Mouse (Mus musculus): ENCODE measurements at regions not wholly inside any gene's neighbourhood (a gene's known extent, or its start where the extent isn't known, plus 50 kb on each side); places are given as distances from the start of the nearest gene placed in this dataset.

- TF ChIP-seq CTCF (IDR thresholded peaks at IDR 0.05), result no peak
- Histone ChIP-seq H3K4me1 (ENCODE audit: insufficient read depth, low read length) (no peaks in the 10 kb centered on the region), H3K27me3 (ENCODE audit: insufficient read depth, low read length) (no peaks in the 10 kb centered on the region), H3K9me3 (ENCODE audit: low read length) (no peaks in the 10 kb centered on the region), H3K9ac (replicated peaks; ENCODE audit: low read length, poor library complexity, severe bottlenecking) (no peak overlapping the region), H3K27ac (ENCODE audit: low read depth, low read length) (no peak overlapping the region), H3K36me3 (ENCODE audit: insufficient read depth, low read length) (no peaks in the 10 kb centered on the region), H3K4me3 (ENCODE audit: low read depth, low read length) (no peak overlapping the region), H3K4me2 (ENCODE audit: low read depth, low read length, poor library complexity, severe bottlenecking) (no peak overlapping the region)
- 82% methylated on average over 5 of the region's 5 CpGs for WGBS
- no peak for DNase-seq (ENCODE audit: low spot score)
- ATAC-seq (ENCODE audit: low FRiP score), result no peak
These were observed 93.5 kb upstream of the Mycn start for GRCm38 (mm10) chr12:13035108-13035741.

DNA sequence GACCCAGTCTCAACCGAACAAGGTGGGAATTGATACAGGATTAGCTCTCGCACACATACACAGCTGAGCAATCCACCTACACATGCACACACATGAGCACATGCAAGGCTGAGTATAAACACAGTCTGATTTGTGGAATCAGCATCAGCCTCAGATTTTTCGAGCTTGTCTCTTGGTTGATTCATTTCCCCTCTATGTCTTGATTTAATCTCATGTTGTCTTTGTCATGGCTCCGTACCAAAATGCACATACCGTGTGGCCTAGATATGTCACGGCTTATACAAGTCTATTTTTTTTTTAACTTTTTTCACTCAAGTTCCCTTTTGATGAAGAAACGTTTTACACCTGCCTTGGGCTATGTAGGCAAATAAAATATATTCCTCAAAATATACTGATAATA lies 88.6 kb upstream of the Mycn start:
- Histone ChIP-seq H3K36me3 (ENCODE audit: insufficient read depth, low read length) (no peaks in the 10 kb centered on the region), H3K9me3 (ENCODE audit: low read length) (no peaks in the 10 kb centered on the region), H3K4me1 (ENCODE audit: insufficient read depth, low read length) (0 out of 2 replicates have a peak, but pooled peaks cover 3% of the 10 kb centered on the region), H3K4me2 (ENCODE audit: low read depth, low read length, poor library complexity, severe bottlenecking) (no peak overlapping the region), H3K4me3 (ENCODE audit: low read depth, low read length) (no peak overlapping the region), H3K27ac (ENCODE audit: low read depth, low read length) (no peak overlapping the region), H3K9ac (replicated peaks; ENCODE audit: low read length, poor library complexity, severe bottlenecking) (no peak overlapping the region), H3K27me3 (ENCODE audit: insufficient read depth, low read length) (no peaks in the 10 kb centered on the region)
- ATAC-seq (ENCODE audit: low FRiP score) (no peak), DNase-seq (ENCODE audit: low spot score) (no peak)
- no peak for TF ChIP-seq CTCF (IDR thresholded peaks at IDR 0.05)
- WGBS, result 66% methylated on average over 7 of the region's 7 CpGs

DNA sequence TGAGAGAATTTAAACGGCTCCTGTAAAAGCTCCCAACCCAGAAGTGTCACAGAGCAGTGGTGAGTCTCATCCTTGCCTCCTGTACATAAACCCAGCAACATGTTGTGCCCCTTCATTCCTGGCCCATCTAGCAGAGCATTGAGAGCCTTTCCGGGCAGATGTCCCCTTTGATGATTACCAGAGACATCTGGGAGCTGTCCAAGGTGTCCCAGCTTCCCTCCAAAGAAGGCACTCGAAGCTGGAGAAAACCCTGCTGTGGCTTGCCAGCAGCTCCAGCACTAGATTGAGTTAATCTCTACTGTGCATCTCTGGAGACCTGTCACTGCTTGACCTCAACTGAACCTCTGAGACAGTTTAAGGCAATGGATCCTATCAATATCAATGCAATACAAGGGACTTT lies 86.4 kb upstream of the Mycn start:
- no peak overlapping the region for H3K9ac ChIP-seq (replicated peaks; ENCODE audit: low read length, poor library complexity, severe bottlenecking)
- peaks cover 9% of the 10 kb centered on the region; the same call in 1 of the 2 replicates for H3K4me1 ChIP-seq (ENCODE audit: insufficient read depth, low read length)
- H3K36me3 ChIP-seq (ENCODE audit: insufficient read depth, low read length), result no peaks in the 10 kb centered on the region
- H3K9me3 ChIP-seq (ENCODE audit: low read length), result no peaks in the 10 kb centered on the region
- WGBS, result 48% methylated on average over 3 of the region's 3 CpGs
- no peak overlapping the region for H3K4me2 ChIP-seq (ENCODE audit: low read depth, low read length, poor library complexity, severe bottlenecking)
- H3K27me3 ChIP-seq (ENCODE audit: insufficient read depth, low read length), result no peaks in the 10 kb centered on the region
- no peak for DNase-seq (ENCODE audit: low spot score)
- no peak for TF ChIP-seq CTCF (IDR thresholded peaks at IDR 0.05)
- no peak overlapping the region for H3K4me3 ChIP-seq (ENCODE audit: low read depth, low read length)
- no peak for ATAC-seq (ENCODE audit: low FRiP score)
- no peak overlapping the region for H3K27ac ChIP-seq (ENCODE audit: low read depth, low read length)

GRCm38 (mm10) chr12:13026041-13026580 lies 84.4 kb upstream of the Mycn start:
- DNase-seq (ENCODE audit: low spot score) (peak; percentile 80), ATAC-seq (ENCODE audit: low FRiP score) (no peak; the same call in 1 of the 2 replicates)
- H3K9ac ChIP-seq (replicated peaks; ENCODE audit: low read length, poor library complexity, severe bottlenecking), result no peak overlapping the region; the same call in 1 of the 2 replicates
- TF ChIP-seq CTCF (IDR thresholded peaks at IDR 0.05), result no peak
- no peak overlapping the region for H3K4me3 ChIP-seq (ENCODE audit: low read depth, low read length)
- no peaks in the 10 kb centered on the region for H3K27me3 ChIP-seq (ENCODE audit: insufficient read depth, low read length)
- H3K36me3 ChIP-seq (ENCODE audit: insufficient read depth, low read length), result no peaks in the 10 kb centered on the region
- H3K9me3 ChIP-seq (ENCODE audit: low read length), result no peaks in the 10 kb centered on the region
- H3K27ac ChIP-seq (ENCODE audit: low read depth, low read length), result no peak overlapping the region
- no peak overlapping the region for H3K4me2 ChIP-seq (ENCODE audit: low read depth, low read length, poor library complexity, severe bottlenecking)
- 47% methylated on average over 7 of the region's 7 CpGs for WGBS
- H3K4me1 ChIP-seq (ENCODE audit: insufficient read depth, low read length), result peaks cover 9% of the 10 kb centered on the region; the same call in 1 of the 2 replicates

- TF ChIP-seq CTCF (IDR thresholded peaks at IDR 0.05), result no peak
- Histone ChIP-seq H3K4me2 (ENCODE audit: low read depth, low read length, poor library complexity, severe bottlenecking) (no peak overlapping the region), H3K4me1 (ENCODE audit: insufficient read depth, low read length) (peaks cover 9% of the 10 kb centered on the region; the same call in 1 of the 2 replicates)
These were observed 82.6 kb upstream of the Mycn start for GRCm38 (mm10) chr12:13024215-13024841.

More at GRCm38 (mm10) chr12:13024215-13024841, 82.6 kb upstream of the Mycn start:
- Histone ChIP-seq H3K9ac (replicated peaks; ENCODE audit: low read length, poor library complexity, severe bottlenecking) (no peak overlapping the region), H3K27me3 (ENCODE audit: insufficient read depth, low read length) (no peaks in the 10 kb centered on the region), H3K36me3 (ENCODE audit: insufficient read depth, low read length) (no peaks in the 10 kb centered on the region), H3K4me3 (ENCODE audit: low read depth, low read length) (no peak overlapping the region), H3K27ac (ENCODE audit: low read depth, low read length) (no peak overlapping the region), H3K9me3 (ENCODE audit: low read length) (no peaks in the 10 kb centered on the region)
- DNase-seq (ENCODE audit: low spot score), result peak; percentile 45
- peak; percentile 80 for ATAC-seq (ENCODE audit: low FRiP score)
- 22% methylated on average over 8 of the region's 8 CpGs for WGBS

All from midbrain, postnatal 0 days (tissue).